Mouse (Mus musculus): ENCODE data around the gene Gm43552.

Gm43552 gene

DNA sequence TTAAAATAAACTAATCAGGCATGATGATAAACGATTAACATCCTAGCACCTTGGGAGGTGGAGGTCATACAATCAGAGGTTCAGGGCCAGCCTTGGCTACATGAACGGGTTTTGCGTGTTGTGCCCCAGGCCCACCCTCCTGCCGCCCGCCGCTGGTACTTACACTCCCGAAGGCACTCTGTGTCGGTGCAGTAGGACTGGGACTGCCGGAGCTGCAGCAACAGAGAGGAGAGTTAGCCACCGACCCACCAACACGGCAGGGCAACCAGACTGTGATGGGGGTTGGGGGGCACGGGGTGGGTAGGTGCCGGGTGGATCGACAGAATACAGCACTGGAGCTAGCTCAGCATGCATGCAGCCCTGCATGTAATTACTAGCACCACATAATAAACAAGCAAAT is 32.3 kb downstream of the Gm43552 start:
- H3K4me1 ChIP-seq (replicated peaks; ENCODE audit: low read depth, low read length) = peaks cover 3% of the 10 kb centered on the region; the same call in 1 of the 2 replicates
- no peaks in the 10 kb centered on the region for H3K27me3 ChIP-seq (ENCODE audit: insufficient read depth, low read length)
- H3K9me3 ChIP-seq (ENCODE audit: low read length) = no peaks in the 10 kb centered on the region
- peaks cover 8% of the 10 kb centered on the region for H3K36me3 ChIP-seq (ENCODE audit: insufficient read depth, low read length)
- no peak for TF ChIP-seq CTCF (conservative IDR thresholded peaks at IDR 0.05; ENCODE audit: low read length)
- no peak for TF ChIP-seq POU5F1 (IDR thresholded peaks at IDR 0.05; ENCODE audit: borderline replicate concordance, low read length)
- no peak overlapping the region for H3K4me3 ChIP-seq (replicated peaks; ENCODE audit: low read length)

DNA sequence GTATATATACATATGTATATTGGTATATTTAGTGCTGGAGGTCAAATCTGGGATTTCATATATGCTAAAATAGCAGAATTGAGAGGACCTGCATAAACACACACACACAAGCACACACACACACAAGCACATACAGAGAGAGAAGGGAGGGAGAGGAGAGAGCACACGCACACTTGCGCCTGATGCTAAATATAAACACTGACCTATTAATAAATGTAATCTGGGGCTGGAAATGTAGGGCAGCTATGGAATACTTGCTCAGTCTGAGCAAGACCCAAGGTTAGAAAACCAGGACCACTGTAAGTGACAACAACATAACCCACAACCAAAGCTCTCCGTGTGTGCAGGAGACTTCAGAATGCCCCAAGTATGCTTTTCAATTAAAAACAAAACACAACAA is 33.2 kb downstream of the Gm43552 start:
- Histone ChIP-seq H3K36me3 (ENCODE audit: insufficient read depth, low read length) (peaks cover 8% of the 10 kb centered on the region), H3K9me3 (ENCODE audit: low read length) (no peaks in the 10 kb centered on the region), H3K4me3 (replicated peaks; ENCODE audit: low read length) (no peak overlapping the region), H3K27me3 (ENCODE audit: insufficient read depth, low read length) (no peaks in the 10 kb centered on the region), H3K4me1 (replicated peaks; ENCODE audit: low read depth, low read length) (peaks cover 3% of the 10 kb centered on the region; the same call in 1 of the 2 replicates)
- TF ChIP-seq NANOG (IDR thresholded peaks at IDR 0.05; ENCODE audit: borderline replicate concordance, low read length) (no peak), CTCF (conservative IDR thresholded peaks at IDR 0.05; ENCODE audit: low read length) (no peak), POU5F1 (IDR thresholded peaks at IDR 0.05; ENCODE audit: borderline replicate concordance, low read length) (no peak)

DNA sequence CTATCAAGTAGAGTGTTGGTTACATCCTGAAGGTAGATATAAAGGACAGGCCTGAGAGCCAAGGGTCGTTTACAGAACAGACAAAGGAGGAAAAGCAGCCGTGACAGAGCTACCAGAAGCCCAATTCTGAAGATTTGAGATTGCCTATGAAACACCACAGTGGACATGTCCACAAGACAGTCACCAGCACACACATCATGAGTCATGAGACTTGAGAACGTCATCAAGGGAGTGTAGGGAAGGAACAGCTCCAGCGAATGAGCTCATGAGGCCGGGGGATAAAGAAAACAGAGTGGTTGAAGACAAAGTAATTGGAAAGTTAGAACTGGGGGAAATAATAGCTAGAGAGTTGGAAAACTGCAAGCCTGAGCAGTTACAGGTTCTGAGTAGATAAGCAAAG is 34.8 kb downstream of the Gm43552 start:
- Histone ChIP-seq H3K4me1 (replicated peaks; ENCODE audit: low read depth, low read length) (peaks cover 3% of the 10 kb centered on the region; the same call in 1 of the 2 replicates), H3K4me3 (replicated peaks; ENCODE audit: low read length) (no peak overlapping the region), H3K9me3 (ENCODE audit: low read length) (no peaks in the 10 kb centered on the region), H3K36me3 (ENCODE audit: insufficient read depth, low read length) (peaks cover 14% of the 10 kb centered on the region), H3K27me3 (ENCODE audit: insufficient read depth, low read length) (no peaks in the 10 kb centered on the region)
- TF ChIP-seq POU5F1 (IDR thresholded peaks at IDR 0.05; ENCODE audit: borderline replicate concordance, low read length) (no peak), NANOG (IDR thresholded peaks at IDR 0.05; ENCODE audit: borderline replicate concordance, low read length) (no peak), CTCF (conservative IDR thresholded peaks at IDR 0.05; ENCODE audit: low read length) (no peak)

DNA sequence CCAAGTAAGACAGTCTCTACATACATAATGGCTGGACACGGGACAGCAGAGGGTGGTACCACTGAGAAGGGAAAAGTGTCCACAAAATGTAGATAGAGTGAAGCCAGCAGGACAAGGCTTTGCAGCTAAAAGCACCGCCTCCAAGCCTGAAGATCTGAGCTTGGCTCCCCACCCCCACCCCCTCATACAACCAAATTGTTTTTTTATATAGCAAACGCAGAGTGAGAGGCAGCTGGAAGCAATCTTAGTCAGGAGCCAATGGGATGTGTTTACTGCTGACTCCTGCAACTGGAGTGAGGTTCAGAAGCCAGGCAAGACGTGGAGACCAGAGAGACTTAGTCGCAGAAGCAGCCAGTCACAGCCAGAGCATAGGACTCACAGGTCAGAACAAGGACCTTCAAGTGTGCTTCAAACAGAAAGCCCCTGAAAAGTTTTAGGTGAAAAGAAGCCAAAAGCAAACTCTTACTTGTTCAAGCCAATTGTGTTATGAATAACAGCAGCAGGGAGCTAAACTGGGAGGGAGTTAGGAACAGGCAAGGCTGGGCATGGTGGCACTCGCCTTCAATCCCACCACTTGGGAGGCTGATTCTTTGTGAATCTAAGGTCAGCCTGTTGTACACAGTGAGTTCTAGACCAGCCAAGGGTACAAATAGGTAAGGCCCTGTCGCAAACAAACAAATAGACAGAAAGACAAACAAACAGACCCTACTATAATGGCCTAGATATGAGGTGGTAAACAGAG is 35.4 kb downstream of the Gm43552 start:
- Histone ChIP-seq H3K27me3 (ENCODE audit: insufficient read depth, low read length) (no peaks in the 10 kb centered on the region), H3K9me3 (ENCODE audit: low read length) (no peaks in the 10 kb centered on the region), H3K4me3 (replicated peaks; ENCODE audit: low read length) (no peak overlapping the region), H3K36me3 (ENCODE audit: insufficient read depth, low read length) (peaks cover 16% of the 10 kb centered on the region), H3K4me1 (replicated peaks; ENCODE audit: low read depth, low read length) (peaks cover 3% of the 10 kb centered on the region; the same call in 1 of the 2 replicates)
- TF ChIP-seq NANOG (IDR thresholded peaks at IDR 0.05; ENCODE audit: borderline replicate concordance, low read length) (no peak), POU5F1 (IDR thresholded peaks at IDR 0.05; ENCODE audit: borderline replicate concordance, low read length) (no peak), CTCF (conservative IDR thresholded peaks at IDR 0.05; ENCODE audit: low read length) (no peak)

DNA sequence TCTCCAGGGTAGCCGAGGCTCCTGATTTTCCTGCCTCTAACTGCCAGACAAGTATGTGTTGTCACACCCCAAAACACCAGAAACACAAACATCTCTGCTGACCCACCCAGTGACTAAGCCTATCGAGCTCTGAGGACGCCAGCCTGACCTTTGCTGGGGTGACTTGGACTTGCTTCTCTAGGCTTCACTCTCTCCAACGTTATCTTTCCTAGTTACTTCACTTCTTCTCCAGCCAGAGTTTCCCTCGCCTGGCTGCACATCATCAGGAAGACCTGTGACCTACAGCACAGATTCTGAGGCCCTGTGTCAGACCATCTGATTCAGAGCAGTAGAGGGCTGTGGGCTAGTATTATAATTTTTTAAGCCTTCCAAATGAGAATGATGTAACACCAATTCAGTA is 37.9 kb downstream of the Gm43552 start:
- H3K9me3 ChIP-seq (ENCODE audit: low read length) = no peaks in the 10 kb centered on the region
- H3K36me3 ChIP-seq (ENCODE audit: insufficient read depth, low read length) = peaks cover 24% of the 10 kb centered on the region
- H3K4me1 ChIP-seq (replicated peaks; ENCODE audit: low read depth, low read length) = no peaks in the 10 kb centered on the region
- TF ChIP-seq CTCF (conservative IDR thresholded peaks at IDR 0.05; ENCODE audit: low read length) = no peak
- TF ChIP-seq POU5F1 (IDR thresholded peaks at IDR 0.05; ENCODE audit: borderline replicate concordance, low read length) = no peak
- no peak for TF ChIP-seq NANOG (IDR thresholded peaks at IDR 0.05; ENCODE audit: borderline replicate concordance, low read length)
- no peaks in the 10 kb centered on the region for H3K27me3 ChIP-seq (ENCODE audit: insufficient read depth, low read length)
- no peak overlapping the region for H3K4me3 ChIP-seq (replicated peaks; ENCODE audit: low read length)

DNA sequence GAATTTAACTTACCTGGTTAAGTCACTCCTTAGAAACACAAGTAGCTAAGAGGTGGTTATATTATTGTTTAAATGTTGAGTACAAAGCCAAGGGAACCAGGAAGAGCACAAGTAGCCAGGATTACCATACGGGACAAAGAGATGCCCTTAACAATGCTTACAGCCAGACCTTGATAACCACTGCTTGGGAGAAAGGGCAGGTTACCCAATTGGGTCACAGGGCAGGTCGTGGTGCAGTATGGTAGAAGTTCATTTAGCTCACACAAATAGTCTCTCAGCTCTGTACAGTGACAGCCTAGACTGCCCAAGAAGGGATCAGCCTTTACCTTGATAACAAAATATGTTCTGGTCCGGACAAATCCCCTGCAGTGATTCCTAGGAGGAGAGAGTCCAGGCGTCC is 43.7 kb downstream of the Gm43552 start:
- TF ChIP-seq CTCF (conservative IDR thresholded peaks at IDR 0.05; ENCODE audit: low read length) (no peak), POU5F1 (IDR thresholded peaks at IDR 0.05; ENCODE audit: borderline replicate concordance, low read length) (no peak), NANOG (IDR thresholded peaks at IDR 0.05; ENCODE audit: borderline replicate concordance, low read length) (no peak)
- H3K4me3 ChIP-seq (replicated peaks; ENCODE audit: low read length) = no peak overlapping the region
- H3K36me3 ChIP-seq (ENCODE audit: insufficient read depth, low read length) = peaks cover 25% of the 10 kb centered on the region
- H3K27me3 ChIP-seq (ENCODE audit: insufficient read depth, low read length) = no peaks in the 10 kb centered on the region; the same call in 1 of the 2 replicates
- peaks cover 5% of the 10 kb centered on the region for H3K4me1 ChIP-seq (replicated peaks; ENCODE audit: low read depth, low read length)
- H3K9me3 ChIP-seq (ENCODE audit: low read length) = no peaks in the 10 kb centered on the region

DNA sequence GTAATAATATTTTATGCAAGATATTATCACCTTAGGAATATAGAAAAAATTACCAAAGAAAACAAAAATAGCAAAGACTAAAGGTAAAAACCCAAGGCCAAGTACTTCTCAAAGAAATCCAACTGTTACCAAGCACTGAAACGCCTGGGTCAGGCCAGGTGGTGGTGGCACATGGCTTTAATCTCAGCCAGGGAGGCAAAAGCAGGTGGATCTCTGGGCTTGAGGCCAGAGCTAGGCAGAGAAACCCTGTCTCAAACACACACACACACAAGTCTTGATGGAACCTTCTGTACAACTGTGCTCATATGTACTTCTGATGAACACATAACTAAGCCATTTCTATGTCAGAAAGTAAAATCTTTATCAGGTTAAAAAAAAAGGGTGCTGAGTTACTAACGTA is 44.8 kb downstream of the Gm43552 start:
- Histone ChIP-seq H3K27me3 (ENCODE audit: insufficient read depth, low read length) (peaks cover 5% of the 10 kb centered on the region), H3K4me1 (replicated peaks; ENCODE audit: low read depth, low read length) (peaks cover 5% of the 10 kb centered on the region), H3K4me3 (replicated peaks; ENCODE audit: low read length) (no peak overlapping the region), H3K9me3 (ENCODE audit: low read length) (no peaks in the 10 kb centered on the region), H3K36me3 (ENCODE audit: insufficient read depth, low read length) (peaks cover 20% of the 10 kb centered on the region)
- TF ChIP-seq CTCF (conservative IDR thresholded peaks at IDR 0.05; ENCODE audit: low read length) = no peak
- TF ChIP-seq POU5F1 (IDR thresholded peaks at IDR 0.05; ENCODE audit: borderline replicate concordance, low read length) = no peak
- no peak for TF ChIP-seq NANOG (IDR thresholded peaks at IDR 0.05; ENCODE audit: borderline replicate concordance, low read length)

DNA sequence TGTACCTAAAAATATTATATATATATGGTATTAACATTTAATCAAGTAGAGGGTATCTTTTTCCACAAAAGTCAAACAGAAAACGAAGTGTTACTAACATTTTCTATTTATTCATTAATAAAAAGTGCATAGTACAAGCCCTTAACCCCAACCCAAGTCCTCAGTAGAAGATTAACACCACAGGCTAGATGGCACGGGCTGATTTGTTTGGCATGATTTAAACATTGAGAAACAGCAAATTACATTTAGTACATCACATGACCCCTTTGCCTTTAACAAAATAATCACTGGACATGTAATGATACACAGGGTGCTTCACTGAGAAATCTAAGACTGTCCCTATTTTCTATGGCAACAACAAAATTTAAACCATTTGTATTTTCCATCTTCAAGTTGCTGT is 45.9 kb downstream of the Gm43552 start:
- H3K36me3 ChIP-seq (ENCODE audit: insufficient read depth, low read length) = peaks cover 17% of the 10 kb centered on the region
- peaks cover 6% of the 10 kb centered on the region for H3K4me1 ChIP-seq (replicated peaks; ENCODE audit: low read depth, low read length)
- TF ChIP-seq NANOG (IDR thresholded peaks at IDR 0.05; ENCODE audit: borderline replicate concordance, low read length) (no peak), CTCF (conservative IDR thresholded peaks at IDR 0.05; ENCODE audit: low read length) (no peak), POU5F1 (IDR thresholded peaks at IDR 0.05; ENCODE audit: borderline replicate concordance, low read length) (no peak)
- no peak overlapping the region for H3K4me3 ChIP-seq (replicated peaks; ENCODE audit: low read length)
- H3K9me3 ChIP-seq (ENCODE audit: low read length) = no peaks in the 10 kb centered on the region
- H3K27me3 ChIP-seq (ENCODE audit: insufficient read depth, low read length) = peaks cover 10% of the 10 kb centered on the region

DNA sequence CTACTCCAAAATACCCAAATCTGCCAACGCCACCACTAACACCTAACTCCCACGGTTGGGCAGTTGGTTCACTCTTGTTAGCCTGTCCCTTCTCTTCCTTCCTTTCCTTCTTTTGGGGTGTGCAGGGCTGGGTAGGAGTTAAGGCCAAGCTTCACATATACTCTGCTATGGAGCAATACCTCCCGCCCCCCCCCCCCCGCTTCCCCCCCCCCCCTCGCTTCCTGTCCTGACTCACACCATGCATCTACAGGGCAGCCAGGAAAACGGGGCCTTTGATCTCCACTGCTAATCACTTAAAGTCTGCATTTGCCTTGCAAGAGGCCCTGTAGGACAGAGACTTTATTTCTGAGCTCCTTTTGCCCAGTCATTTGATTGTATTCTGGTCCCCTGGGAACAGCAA is 47.7 kb downstream of the Gm43552 start:
- H3K27me3 ChIP-seq (ENCODE audit: insufficient read depth, low read length) = peaks cover 22% of the 10 kb centered on the region
- peaks cover 16% of the 10 kb centered on the region for H3K4me1 ChIP-seq (replicated peaks; ENCODE audit: low read depth, low read length)
- TF ChIP-seq CTCF (conservative IDR thresholded peaks at IDR 0.05; ENCODE audit: low read length) (no peak), NANOG (IDR thresholded peaks at IDR 0.05; ENCODE audit: borderline replicate concordance, low read length) (no peak), POU5F1 (IDR thresholded peaks at IDR 0.05; ENCODE audit: borderline replicate concordance, low read length) (no peak)
- no peaks in the 10 kb centered on the region for H3K9me3 ChIP-seq (ENCODE audit: low read length)
- H3K36me3 ChIP-seq (ENCODE audit: insufficient read depth, low read length) = peaks cover 10% of the 10 kb centered on the region
- no peak overlapping the region for H3K4me3 ChIP-seq (replicated peaks; ENCODE audit: low read length)
